Mouse (Mus musculus): ENCODE data around the gene Cdhr4. TPM values are rescaled to one million over a fixed set of nuclear protein-coding genes. Genes with fewer than 3 reads are reported as not detected.
A peak's percentile ranks its signal among the peaks of the same experiment; 100 is the strongest.

Gene Cdhr4
- polyA plus RNA-seq (2014; fragmentation: Nextera tagmentation; extraction: Ambion mirVana), result 1.9 and 3.4 TPM in 2 replicates

GRCm38 (mm10) chr9:107992197-107992596 is at the start of gene Cdhr4:
Gene Cdhr4 (plus strand): TSS chr9:107992497.
- ATAC-seq (replicated peaks; ENCODE audit: low FRiP score) (no peak), DNase-seq (ENCODE audit: low spot score) (no peak)
- 69% methylated on average over 2 of the region's 2 CpGs for WGBS
- H3K36me3 ChIP-seq (ENCODE audit: control insufficient read depth, insufficient read depth, low read length), result no peaks in the 10 kb centered on the region
- no peaks in the 10 kb centered on the region for H3K27me3 ChIP-seq (ENCODE audit: control insufficient read depth, insufficient read depth, low read length)
- no peak within 1 kb of the TSS for H3K4me3 ChIP-seq (ENCODE audit: low read depth, low read length)
- H3K9me3 ChIP-seq (ENCODE audit: control insufficient read depth, low read length), result no peaks in the 10 kb centered on the region
- no peak within 1 kb of the TSS for H3K9ac ChIP-seq (ENCODE audit: low read length)
- H3K4me1 ChIP-seq (replicated peaks; ENCODE audit: control insufficient read depth, insufficient read depth, low read length), result 0 out of 2 replicates have a peak, but pooled peaks cover 1% of the 10 kb centered on the region
- no peak within 1 kb of the TSS for H3K4me2 ChIP-seq (ENCODE audit: low read depth, low read length, severe bottlenecking)
- H3K27ac ChIP-seq (ENCODE audit: low read depth, low read length), result no peak within 1 kb of the TSS

DNA sequence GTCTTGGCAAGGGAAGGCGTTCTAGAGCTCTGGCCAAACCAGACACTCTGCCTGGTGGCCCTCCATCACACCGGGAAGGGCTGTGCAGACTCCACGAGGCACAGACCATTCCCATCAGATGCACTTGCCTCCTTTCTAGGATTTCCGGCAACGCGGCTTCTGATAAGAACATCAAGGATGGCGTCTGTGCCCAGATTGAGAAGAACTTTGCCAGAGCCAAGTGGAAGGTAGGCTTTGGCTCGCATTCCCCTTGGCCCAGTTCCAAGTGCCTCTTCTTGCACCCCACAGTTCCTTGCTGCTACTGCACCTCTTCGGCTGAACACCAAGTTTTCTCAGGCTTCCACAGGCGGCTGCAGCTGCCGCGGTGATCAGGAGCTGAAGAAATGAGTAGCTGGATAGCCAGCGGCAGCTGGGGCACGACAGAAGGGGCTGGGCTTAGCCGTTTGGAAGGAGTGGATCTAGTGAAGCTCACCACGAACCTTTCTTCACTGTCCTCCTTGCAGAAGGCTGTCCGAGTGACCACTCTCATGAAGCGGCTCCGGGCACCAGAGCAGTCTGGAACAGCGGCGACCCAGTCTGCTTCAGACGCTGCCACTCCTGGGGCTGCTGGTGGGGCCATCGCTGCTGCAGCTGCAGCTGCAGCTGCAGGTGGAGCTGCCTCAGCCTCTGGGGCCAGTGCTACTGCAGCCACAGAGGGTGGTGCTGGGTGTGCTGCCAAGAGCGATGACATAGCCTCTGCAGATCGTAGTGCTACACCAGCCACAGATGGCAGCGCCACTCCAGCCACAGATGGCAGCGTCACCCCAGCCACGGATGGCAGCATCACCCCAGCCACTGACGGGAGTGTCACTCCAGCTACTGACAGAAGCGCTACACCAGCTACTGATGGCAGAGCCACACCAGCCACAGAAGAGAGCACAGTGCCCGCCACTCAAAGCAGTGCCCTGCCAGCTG is 44.8 kb upstream of the Cdhr4 start:
- 91% methylated on average over 31 of the region's 31 CpGs for WGBS
- no peak overlapping the region for H3K4me2 ChIP-seq (ENCODE audit: low read depth, low read length, severe bottlenecking)
- no peaks in the 10 kb centered on the region for H3K36me3 ChIP-seq (ENCODE audit: control insufficient read depth, insufficient read depth, low read length)
- peaks cover 2% of the 10 kb centered on the region; the same call in 1 of the 2 replicates for H3K4me1 ChIP-seq (replicated peaks; ENCODE audit: control insufficient read depth, insufficient read depth, low read length)
- H3K9me3 ChIP-seq (ENCODE audit: control insufficient read depth, low read length), result no peaks in the 10 kb centered on the region
- no peak overlapping the region for H3K4me3 ChIP-seq (ENCODE audit: low read depth, low read length)
- no peaks in the 10 kb centered on the region for H3K27me3 ChIP-seq (ENCODE audit: control insufficient read depth, insufficient read depth, low read length)
- H3K27ac ChIP-seq (ENCODE audit: low read depth, low read length), result no peak overlapping the region
- DNase-seq (ENCODE audit: low spot score) (no peak), ATAC-seq (replicated peaks; ENCODE audit: low FRiP score) (no peak)
- H3K9ac ChIP-seq (ENCODE audit: low read length), result no peak overlapping the region

DNA sequence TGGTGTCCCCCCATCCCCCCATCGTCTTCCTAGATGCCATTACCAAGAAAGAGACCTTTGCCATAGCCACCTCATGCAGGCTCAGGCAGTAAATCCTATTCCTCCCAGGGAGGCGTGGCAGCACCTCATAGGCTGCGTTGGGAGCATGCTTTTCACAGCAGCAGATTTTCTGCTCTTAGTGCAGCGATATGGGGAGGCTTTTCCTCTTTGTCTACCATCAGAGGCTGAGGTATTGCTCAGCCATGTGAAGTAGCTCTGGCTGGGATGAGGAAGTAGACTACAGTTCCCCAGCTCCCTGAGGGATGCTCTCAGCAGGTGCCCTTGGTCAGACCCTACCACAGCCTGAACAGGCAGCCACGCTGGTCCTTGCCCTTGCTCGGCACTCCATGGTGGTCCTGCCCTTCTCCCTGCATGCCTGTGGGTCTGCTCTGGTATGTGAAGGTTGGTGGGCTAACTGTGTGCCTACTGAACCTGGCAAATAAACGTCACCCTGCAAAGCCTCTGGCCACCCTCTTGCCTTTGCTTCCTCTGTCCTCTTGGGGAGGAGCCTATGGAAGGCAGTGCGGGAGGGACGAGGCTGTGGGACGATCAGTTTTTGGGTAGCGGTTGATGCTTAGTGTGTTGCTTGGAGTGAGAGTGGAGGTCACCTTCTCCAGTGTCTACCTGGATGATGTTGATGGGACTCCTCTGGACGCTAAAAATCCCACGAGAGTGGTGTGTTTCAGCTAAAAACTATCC is 42.9 kb upstream of the Cdhr4 start:
- Histone ChIP-seq H3K4me2 (ENCODE audit: low read depth, low read length, severe bottlenecking) (no peak overlapping the region), H3K4me3 (ENCODE audit: low read depth, low read length) (no peak overlapping the region), H3K27me3 (ENCODE audit: control insufficient read depth, insufficient read depth, low read length) (no peaks in the 10 kb centered on the region), H3K36me3 (ENCODE audit: control insufficient read depth, insufficient read depth, low read length) (no peaks in the 10 kb centered on the region), H3K4me1 (replicated peaks; ENCODE audit: control insufficient read depth, insufficient read depth, low read length) (peaks cover 2% of the 10 kb centered on the region; the same call in 1 of the 2 replicates), H3K9ac (ENCODE audit: low read length) (no peak overlapping the region), H3K9me3 (ENCODE audit: control insufficient read depth, low read length) (no peaks in the 10 kb centered on the region), H3K27ac (ENCODE audit: low read depth, low read length) (no peak overlapping the region)
- WGBS, result 85% methylated on average over 13 of the region's 13 CpGs
- DNase-seq (ENCODE audit: low spot score) (no peak), ATAC-seq (replicated peaks; ENCODE audit: low FRiP score) (no peak)

DNA sequence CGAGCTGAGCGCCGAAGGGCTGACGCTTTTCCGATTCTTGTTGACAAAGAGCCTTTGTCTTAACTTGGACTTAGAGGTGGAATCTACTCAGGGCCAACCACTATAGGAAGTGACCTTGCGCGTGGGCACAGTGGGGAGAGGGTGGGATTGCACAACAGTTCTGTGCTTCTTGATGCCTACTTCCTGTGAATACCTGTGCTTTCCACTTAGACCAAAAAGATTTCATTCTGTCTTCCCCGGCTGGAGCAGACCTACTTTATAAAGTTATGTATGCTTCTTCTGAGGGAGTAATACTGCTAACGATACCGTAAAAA is 42.4 kb upstream of the Cdhr4 start, which contains the start of gene Traip:
TSS of gene Traip (plus strand) at position 215 of the 314 bp plus-strand sequence.
- H3K27ac ChIP-seq (ENCODE audit: low read depth, low read length), result peak within 1 kb of the TSS; percentile 75
- 91% methylated on average over 10 of the region's 10 CpGs for WGBS
- peaks cover 2% of the 10 kb centered on the region; the same call in 1 of the 2 replicates for H3K4me1 ChIP-seq (replicated peaks; ENCODE audit: control insufficient read depth, insufficient read depth, low read length)
- DNase-seq (ENCODE audit: low spot score) (no peak), ATAC-seq (replicated peaks; ENCODE audit: low FRiP score) (no peak)
- H3K4me3 ChIP-seq (ENCODE audit: low read depth, low read length), result peak within 1 kb of the TSS; percentile 66
- peak within 1 kb of the TSS; percentile 69 for H3K9ac ChIP-seq (ENCODE audit: low read length)
- peak within 1 kb of the TSS; percentile 58 for H3K4me2 ChIP-seq (ENCODE audit: low read depth, low read length, severe bottlenecking)
- no peaks in the 10 kb centered on the region for H3K36me3 ChIP-seq (ENCODE audit: control insufficient read depth, insufficient read depth, low read length)
- no peaks in the 10 kb centered on the region for H3K9me3 ChIP-seq (ENCODE audit: control insufficient read depth, low read length)
- H3K27me3 ChIP-seq (ENCODE audit: control insufficient read depth, insufficient read depth, low read length), result no peaks in the 10 kb centered on the region

GRCm38 (mm10) chr9:107950460-107951355 is 41.6 kb upstream of the Cdhr4 start:
- Histone ChIP-seq H3K4me1 (replicated peaks; ENCODE audit: control insufficient read depth, insufficient read depth, low read length) (peaks cover 2% of the 10 kb centered on the region; the same call in 1 of the 2 replicates), H3K27me3 (ENCODE audit: control insufficient read depth, insufficient read depth, low read length) (no peaks in the 10 kb centered on the region), H3K9me3 (ENCODE audit: control insufficient read depth, low read length) (no peaks in the 10 kb centered on the region), H3K27ac (ENCODE audit: low read depth, low read length) (peak overlapping the region; percentile 75), H3K4me2 (ENCODE audit: low read depth, low read length, severe bottlenecking) (peak overlapping the region; percentile 58), H3K9ac (ENCODE audit: low read length) (peak overlapping the region; percentile 69), H3K36me3 (ENCODE audit: control insufficient read depth, insufficient read depth, low read length) (no peaks in the 10 kb centered on the region), H3K4me3 (ENCODE audit: low read depth, low read length) (peak overlapping the region; percentile 66)
- peak; percentile 94 for ATAC-seq (replicated peaks; ENCODE audit: low FRiP score)
- DNase-seq (ENCODE audit: low spot score), result peak; percentile 94
- WGBS, result 15% methylated on average over 45 of the region's 45 CpGs

- Histone ChIP-seq H3K9ac (ENCODE audit: low read length) (no peak overlapping the region), H3K27ac (ENCODE audit: low read depth, low read length) (no peak overlapping the region), H3K9me3 (ENCODE audit: control insufficient read depth, low read length) (no peaks in the 10 kb centered on the region), H3K27me3 (ENCODE audit: control insufficient read depth, insufficient read depth, low read length) (no peaks in the 10 kb centered on the region), H3K4me2 (ENCODE audit: low read depth, low read length, severe bottlenecking) (no peak overlapping the region), H3K4me1 (replicated peaks; ENCODE audit: control insufficient read depth, insufficient read depth, low read length) (no peaks in the 10 kb centered on the region; the same call in 1 of the 2 replicates), H3K36me3 (ENCODE audit: control insufficient read depth, insufficient read depth, low read length) (no peaks in the 10 kb centered on the region; the same call in 1 of the 2 replicates), H3K4me3 (ENCODE audit: low read depth, low read length) (no peak overlapping the region)
- 89% methylated on average over 6 of the region's 6 CpGs for WGBS
- ATAC-seq (replicated peaks; ENCODE audit: low FRiP score) (no peak), DNase-seq (ENCODE audit: low spot score) (no peak)
These were observed 36.5 kb upstream of the Cdhr4 start for GRCm38 (mm10) chr9:107955613-107956289.

DNA sequence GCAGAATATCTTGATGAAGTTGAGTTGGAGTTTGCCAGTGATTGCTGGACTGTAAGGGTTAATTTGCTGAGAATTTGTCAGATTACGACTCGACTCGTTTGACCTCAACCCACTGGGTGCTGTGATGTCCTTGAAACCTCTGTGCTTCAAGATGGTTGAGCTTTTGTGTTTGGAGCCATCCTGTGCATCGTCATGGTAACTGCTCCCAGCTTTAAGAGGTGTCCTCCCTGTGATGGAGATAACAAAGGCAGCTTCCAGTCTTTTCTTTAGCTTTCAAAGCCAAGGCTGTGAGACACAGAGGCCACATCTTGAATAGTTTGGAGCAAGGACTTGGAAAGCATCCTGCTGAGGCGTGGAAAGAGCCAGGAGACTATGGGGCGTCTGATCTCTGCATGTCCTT is 35.2 kb upstream of the Cdhr4 start:
- no peaks in the 10 kb centered on the region for H3K27me3 ChIP-seq (ENCODE audit: control insufficient read depth, insufficient read depth, low read length)
- 0 out of 2 replicates have a peak, but pooled peaks cover 2% of the 10 kb centered on the region for H3K4me1 ChIP-seq (replicated peaks; ENCODE audit: control insufficient read depth, insufficient read depth, low read length)
- no peak overlapping the region for H3K4me2 ChIP-seq (ENCODE audit: low read depth, low read length, severe bottlenecking)
- H3K4me3 ChIP-seq (ENCODE audit: low read depth, low read length), result no peak overlapping the region
- 46% methylated on average over 6 of the region's 6 CpGs for WGBS
- no peaks in the 10 kb centered on the region; the same call in 1 of the 2 replicates for H3K36me3 ChIP-seq (ENCODE audit: control insufficient read depth, insufficient read depth, low read length)
- ATAC-seq (replicated peaks; ENCODE audit: low FRiP score), result no peak
- H3K27ac ChIP-seq (ENCODE audit: low read depth, low read length), result no peak overlapping the region
- no peak for DNase-seq (ENCODE audit: low spot score)
- no peak overlapping the region for H3K9ac ChIP-seq (ENCODE audit: low read length)
- H3K9me3 ChIP-seq (ENCODE audit: control insufficient read depth, low read length), result no peaks in the 10 kb centered on the region
